Mouse (Mus musculus): ENCODE results near the gene Rai1. TPM values are rescaled to one million over a fixed set of nuclear protein-coding genes. Genes with fewer than 3 reads are reported as not detected.

The Rai1 gene
- polyA plus RNA-seq, 1 experiment from 2014 or later, result 22.9 TPM

- Histone ChIP-seq H3K9ac (ENCODE audit: low read length) (peak overlapping the region; percentile 44; the same call in 1 of the 2 replicates), H3K4me3 (ENCODE audit: low read length) (no peak overlapping the region), H3K36me3 (ENCODE audit: control insufficient read depth, insufficient read depth, low read length) (no peaks in the 10 kb centered on the region), H3K27ac (ENCODE audit: low read length) (peak overlapping the region; percentile 55; the same call in 1 of the 2 replicates), H3K27me3 (ENCODE audit: control insufficient read depth, insufficient read depth, low read depth, low read length) (no peaks in the 10 kb centered on the region), H3K9me3 (ENCODE audit: control insufficient read depth, low read length) (no peaks in the 10 kb centered on the region), H3K4me2 (ENCODE audit: low read depth, low read length) (0 out of 2 replicates have a peak overlapping the region, but pooled peaks have one; percentile 7), H3K4me1 (replicated peaks; ENCODE audit: control insufficient read depth, insufficient read depth, low read length) (peaks cover 33% of the 10 kb centered on the region)
- 56% methylated on average over 14 of the region's 14 CpGs for WGBS
- ATAC-seq (ENCODE audit: low read depth), result peak; percentile 39
These were observed 127.7 kb downstream of the Rai1 start for GRCm38 (mm10) chr11:60232441-60233058.

- peak overlapping the region; percentile 55 for H3K27ac ChIP-seq (ENCODE audit: low read length)
- no peaks in the 10 kb centered on the region for H3K27me3 ChIP-seq (ENCODE audit: control insufficient read depth, insufficient read depth, low read depth, low read length)
- no peak overlapping the region for H3K4me3 ChIP-seq (ENCODE audit: low read length)
- H3K4me1 ChIP-seq (replicated peaks; ENCODE audit: control insufficient read depth, insufficient read depth, low read length), result peaks cover 33% of the 10 kb centered on the region
- WGBS, result 50% methylated on average over 8 of the region's 8 CpGs
- H3K4me2 ChIP-seq (ENCODE audit: low read depth, low read length), result no peak overlapping the region
- H3K36me3 ChIP-seq (ENCODE audit: control insufficient read depth, insufficient read depth, low read length), result no peaks in the 10 kb centered on the region
- no peaks in the 10 kb centered on the region for H3K9me3 ChIP-seq (ENCODE audit: control insufficient read depth, low read length)
- no peak for ATAC-seq (ENCODE audit: low read depth)
- 0 out of 2 replicates have a peak overlapping the region, but pooled peaks have one; percentile 5 for H3K9ac ChIP-seq (ENCODE audit: low read length)
These were observed 128.4 kb downstream of the Rai1 start for GRCm38 (mm10) chr11:60233235-60233634.

- no peak overlapping the region for H3K4me2 ChIP-seq (ENCODE audit: low read depth, low read length)
- no peaks in the 10 kb centered on the region for H3K27me3 ChIP-seq (ENCODE audit: control insufficient read depth, insufficient read depth, low read depth, low read length)
- WGBS, result 80% methylated on average over 5 of the region's 5 CpGs
- H3K9ac ChIP-seq (ENCODE audit: low read length), result no peak overlapping the region
- no peaks in the 10 kb centered on the region for H3K9me3 ChIP-seq (ENCODE audit: control insufficient read depth, low read length)
- peaks cover 8% of the 10 kb centered on the region for H3K36me3 ChIP-seq (ENCODE audit: control insufficient read depth, insufficient read depth, low read length)
- no peak for ATAC-seq (ENCODE audit: low read depth)
- no peak overlapping the region for H3K27ac ChIP-seq (ENCODE audit: low read length)
- H3K4me3 ChIP-seq (ENCODE audit: low read length), result no peak overlapping the region
- peaks cover 23% of the 10 kb centered on the region for H3K4me1 ChIP-seq (replicated peaks; ENCODE audit: control insufficient read depth, insufficient read depth, low read length)
These were observed 130.5 kb downstream of the Rai1 start for GRCm38 (mm10) chr11:60235351-60235750.

- H3K4me3 ChIP-seq (ENCODE audit: low read length), result no peak overlapping the region
- H3K27ac ChIP-seq (ENCODE audit: low read length), result no peak overlapping the region
- no peak for ATAC-seq (ENCODE audit: low read depth)
- H3K4me1 ChIP-seq (replicated peaks; ENCODE audit: control insufficient read depth, insufficient read depth, low read length), result no peaks in the 10 kb centered on the region
- 62% methylated on average over 4 of the region's 4 CpGs for WGBS
- H3K36me3 ChIP-seq (ENCODE audit: control insufficient read depth, insufficient read depth, low read length), result peaks cover 21% of the 10 kb centered on the region
- H3K9ac ChIP-seq (ENCODE audit: low read length), result no peak overlapping the region
- no peak overlapping the region for H3K4me2 ChIP-seq (ENCODE audit: low read depth, low read length)
- H3K9me3 ChIP-seq (ENCODE audit: control insufficient read depth, low read length), result no peaks in the 10 kb centered on the region
- H3K27me3 ChIP-seq (ENCODE audit: control insufficient read depth, insufficient read depth, low read depth, low read length), result no peaks in the 10 kb centered on the region
These were observed 135.7 kb downstream of the Rai1 start for GRCm38 (mm10) chr11:60240509-60240908.

GRCm38 (mm10) chr11:60244503-60245143, 139.8 kb downstream of the Rai1 start:
- no peaks in the 10 kb centered on the region for H3K9me3 ChIP-seq (ENCODE audit: control insufficient read depth, low read length)
- no peak overlapping the region for H3K27ac ChIP-seq (ENCODE audit: low read length)
- peaks cover 22% of the 10 kb centered on the region for H3K36me3 ChIP-seq (ENCODE audit: control insufficient read depth, insufficient read depth, low read length)
- H3K27me3 ChIP-seq (ENCODE audit: control insufficient read depth, insufficient read depth, low read depth, low read length), result no peaks in the 10 kb centered on the region
- ATAC-seq (ENCODE audit: low read depth), result no peak
- H3K9ac ChIP-seq (ENCODE audit: low read length), result no peak overlapping the region
- H3K4me1 ChIP-seq (replicated peaks; ENCODE audit: control insufficient read depth, insufficient read depth, low read length), result peaks cover 11% of the 10 kb centered on the region
- WGBS, result 55% methylated on average over 11 of the region's 11 CpGs
- no peak overlapping the region for H3K4me2 ChIP-seq (ENCODE audit: low read depth, low read length)
- no peak overlapping the region for H3K4me3 ChIP-seq (ENCODE audit: low read length)

GRCm38 (mm10) chr11:60246077-60246476, 141.3 kb downstream of the Rai1 start:
- Histone ChIP-seq H3K4me3 (ENCODE audit: low read length) (no peak overlapping the region), H3K9me3 (ENCODE audit: control insufficient read depth, low read length) (no peaks in the 10 kb centered on the region), H3K9ac (ENCODE audit: low read length) (no peak overlapping the region), H3K27me3 (ENCODE audit: control insufficient read depth, insufficient read depth, low read depth, low read length) (no peaks in the 10 kb centered on the region), H3K4me2 (ENCODE audit: low read depth, low read length) (no peak overlapping the region), H3K36me3 (ENCODE audit: control insufficient read depth, insufficient read depth, low read length) (peaks cover 14% of the 10 kb centered on the region), H3K27ac (ENCODE audit: low read length) (no peak overlapping the region), H3K4me1 (replicated peaks; ENCODE audit: control insufficient read depth, insufficient read depth, low read length) (peaks cover 11% of the 10 kb centered on the region)
- ATAC-seq (ENCODE audit: low read depth), result no peak

GRCm38 (mm10) chr11:60247753-60248550, 143.1 kb downstream of the Rai1 start:
- no peaks in the 10 kb centered on the region for H3K9me3 ChIP-seq (ENCODE audit: control insufficient read depth, low read length)
- H3K27ac ChIP-seq (ENCODE audit: low read length), result no peak overlapping the region

More at GRCm38 (mm10) chr11:60247753-60248550, 143.1 kb downstream of the Rai1 start:
- H3K9ac ChIP-seq (ENCODE audit: low read length), result no peak overlapping the region
- ATAC-seq (ENCODE audit: low read depth), result no peak
- WGBS, result 46% methylated on average over 5 of the region's 5 CpGs
- H3K36me3 ChIP-seq (ENCODE audit: control insufficient read depth, insufficient read depth, low read length), result peaks cover 7% of the 10 kb centered on the region; the same call in 1 of the 2 replicates
- no peaks in the 10 kb centered on the region for H3K27me3 ChIP-seq (ENCODE audit: control insufficient read depth, insufficient read depth, low read depth, low read length)
- no peak overlapping the region for H3K4me2 ChIP-seq (ENCODE audit: low read depth, low read length)
- H3K4me3 ChIP-seq (ENCODE audit: low read length), result no peak overlapping the region
- peaks cover 23% of the 10 kb centered on the region for H3K4me1 ChIP-seq (replicated peaks; ENCODE audit: control insufficient read depth, insufficient read depth, low read length)
